Mouse (Mus musculus): ENCODE data around the gene Ube2g2.
A peak's percentile ranks its signal among the peaks of the same experiment; 100 is the strongest.

Gene Ube2g2

DNA sequence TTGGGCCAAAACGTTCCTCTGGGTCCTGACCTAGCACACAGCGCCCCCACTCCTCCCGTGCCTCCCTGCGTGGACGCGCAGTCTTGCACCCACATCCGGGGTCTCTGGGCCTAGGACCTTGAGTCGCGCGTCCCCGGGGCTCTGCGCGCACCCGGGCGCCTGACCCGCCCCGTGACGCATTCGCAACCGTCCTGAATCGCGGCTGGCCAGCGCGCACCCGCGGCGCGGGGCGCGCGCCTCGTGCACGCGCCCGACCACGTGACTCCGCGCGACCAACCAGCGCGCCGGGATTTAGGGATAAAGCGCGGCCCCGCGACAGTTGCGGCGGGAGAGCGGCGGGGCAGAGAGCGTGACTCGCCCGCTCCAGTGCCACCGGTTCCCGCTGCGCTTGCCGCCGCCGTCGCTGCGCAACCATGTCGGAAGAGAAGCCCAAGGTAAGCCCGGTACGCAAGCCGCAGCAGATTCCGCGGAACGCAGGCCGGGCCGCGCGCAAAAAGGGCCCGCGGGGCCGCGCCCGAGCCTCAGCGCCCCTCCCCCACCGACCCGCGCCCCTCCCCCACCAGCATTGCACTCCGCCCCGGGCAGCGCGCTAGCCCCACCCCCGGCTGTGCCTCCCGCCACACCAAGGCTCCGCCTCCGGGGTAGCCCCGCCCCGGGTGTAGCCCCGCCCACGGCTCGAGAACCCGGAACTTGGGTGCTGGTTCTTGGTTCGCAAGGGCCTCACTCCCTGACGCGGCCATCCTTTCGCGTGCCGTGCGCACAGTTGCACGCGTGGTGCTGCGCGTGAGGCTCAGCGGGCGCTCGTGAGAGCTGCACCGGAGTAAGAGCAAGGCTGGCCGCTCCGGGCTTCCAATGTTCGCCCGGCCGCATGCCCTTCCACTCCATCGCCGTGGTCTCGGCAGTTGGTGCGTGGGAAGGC lies 15.9 kb upstream of the Ube2g2 start, which contains the start of the genes Sumo3 and Gm49325:
Sumo3 (plus strand) TSS at position 190 of the 919 bp plus-strand sequence.
Gm49325 (plus strand) TSS at position 290 of the 919 bp plus-strand sequence.
- peak; percentile 99 to 100 for DNase-seq (ENCODE audit: low read depth in 2 of 2, low spot score in 2 of 2)

DNA sequence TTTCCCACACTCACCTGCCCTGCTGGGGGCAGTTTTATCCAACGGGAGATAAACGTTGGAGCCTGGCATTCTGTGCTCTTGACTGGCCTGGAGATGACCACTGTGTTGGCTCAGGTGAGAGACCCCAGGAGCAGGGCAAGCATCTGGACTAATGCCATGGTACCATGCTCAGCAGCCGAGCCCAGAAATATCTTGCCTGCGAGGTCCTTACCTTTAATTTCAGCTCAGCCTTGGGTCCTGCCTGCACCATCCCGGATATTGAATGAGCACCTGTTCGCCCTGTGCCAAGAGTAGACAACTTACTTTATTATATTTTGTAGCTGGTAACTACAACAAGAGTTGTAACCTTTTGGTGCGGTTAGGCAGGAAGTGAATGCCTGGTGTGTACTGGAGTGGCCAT lies 15.2 kb upstream of the Ube2g2 start:
- DNase-seq (ENCODE audit: low read depth in 2 of 2, low spot score in 2 of 2) = peak; percentile 53 to 58

DNA sequence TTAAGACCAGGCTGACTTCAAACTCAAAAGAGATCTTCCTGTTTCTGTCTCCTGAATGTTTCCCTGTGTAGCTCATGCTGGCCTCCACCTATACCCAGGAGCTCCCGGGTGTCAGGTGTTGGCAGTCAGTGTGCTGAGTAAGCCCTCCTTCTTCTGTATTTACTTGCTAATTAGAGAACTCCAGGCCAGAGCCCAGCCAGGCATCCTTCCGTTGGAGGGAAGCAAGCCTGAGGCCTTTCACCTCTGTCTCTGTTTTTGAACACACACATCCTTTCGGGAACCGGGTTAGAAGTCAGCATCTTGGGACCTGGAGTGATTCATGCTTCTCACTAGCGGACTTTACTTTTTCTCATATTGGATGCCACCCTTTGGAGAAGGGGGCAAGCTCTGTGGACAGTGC lies 14.6 kb upstream of the Ube2g2 start:
- no peak for DNase-seq (ENCODE audit: low read depth in 2 of 2, low spot score in 2 of 2)

DNA sequence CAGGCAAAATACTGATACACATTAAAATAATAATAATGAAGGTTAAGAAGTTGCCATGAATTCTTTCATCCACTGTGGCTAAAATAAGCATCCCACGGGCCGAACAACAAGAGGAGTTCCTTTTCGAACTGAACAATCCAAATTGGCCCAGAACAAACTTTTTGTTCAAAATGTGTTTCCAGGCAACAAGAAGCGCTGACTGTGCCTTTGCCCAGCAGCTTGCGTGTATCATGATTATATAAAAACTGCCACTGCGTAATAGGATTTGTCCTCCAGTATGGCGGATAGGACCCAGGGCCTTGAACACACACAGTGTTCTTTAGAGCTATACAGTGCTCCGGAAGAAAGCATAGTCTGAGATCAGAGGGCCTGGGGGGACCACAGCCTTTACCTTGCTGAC lies 13.5 kb upstream of the Ube2g2 start:
- no peak for DNase-seq (ENCODE audit: low read depth in 2 of 2, low spot score in 2 of 2)

- DNase-seq (ENCODE audit: low read depth in 2 of 2, low spot score in 2 of 2) = no peak
Measured at GRCm38 (mm10) chr10:77610221-77610961, 11.7 kb upstream of the Ube2g2 start.

- DNase-seq (ENCODE audit: low read depth in 2 of 2, low spot score in 2 of 2) = no peak
Measured at GRCm38 (mm10) chr10:77613409-77613808, 8.7 kb upstream of the Ube2g2 start.

GRCm38 (mm10) chr10:77615647-77616046 lies 6.4 kb upstream of the Ube2g2 start:
- DNase-seq (ENCODE audit: low read depth in 2 of 2, low spot score in 2 of 2) = no peak

DNA sequence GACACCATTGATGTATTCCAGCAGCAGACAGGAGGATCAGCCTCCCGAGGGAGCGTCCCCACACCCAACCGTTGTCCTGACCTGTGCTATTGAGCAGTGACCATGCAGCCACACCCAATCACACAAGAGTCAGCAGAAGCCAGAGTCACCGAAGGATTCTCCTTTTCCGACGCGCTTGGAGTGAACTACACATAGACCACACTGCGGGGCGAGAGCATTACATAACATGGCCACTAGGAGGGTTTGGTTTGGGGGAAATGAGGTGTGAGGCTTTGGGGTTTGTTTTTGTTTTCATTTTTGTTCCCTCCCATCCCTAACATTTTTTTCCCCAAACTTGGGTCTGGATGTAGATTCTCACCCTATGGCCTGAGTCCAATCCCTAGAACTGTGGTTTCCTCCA lies 5.9 kb upstream of the Ube2g2 start:
- no peak for DNase-seq (ENCODE audit: low read depth in 2 of 2, low spot score in 2 of 2)

DNA sequence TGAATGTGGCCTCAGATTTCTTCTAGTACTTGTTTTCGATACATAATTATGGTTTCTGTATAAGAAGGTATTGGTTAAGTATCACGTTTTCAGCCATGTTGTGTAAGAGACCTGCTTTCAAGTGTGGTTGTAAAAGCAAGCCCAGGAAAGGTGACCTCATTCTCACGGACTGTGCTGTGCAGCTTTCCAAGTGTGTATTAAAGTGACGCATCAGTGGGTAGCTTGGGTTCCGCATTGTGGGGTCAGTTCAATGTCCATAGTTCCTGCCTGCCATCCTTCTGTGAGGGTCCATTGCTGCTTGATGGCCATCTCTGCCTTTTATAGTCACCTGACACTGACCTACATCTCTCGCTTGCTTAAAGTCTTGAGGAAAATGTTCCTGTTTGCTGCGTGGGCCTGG lies 5.1 kb upstream of the Ube2g2 start:
- no peak for DNase-seq (ENCODE audit: low read depth in 2 of 2, low spot score in 2 of 2)

GRCm38 (mm10) chr10:77621546-77621945 lies 529 bp upstream of the Ube2g2 start:
- no peak for DNase-seq (ENCODE audit: low read depth in 2 of 2, low spot score in 2 of 2)

DNA sequence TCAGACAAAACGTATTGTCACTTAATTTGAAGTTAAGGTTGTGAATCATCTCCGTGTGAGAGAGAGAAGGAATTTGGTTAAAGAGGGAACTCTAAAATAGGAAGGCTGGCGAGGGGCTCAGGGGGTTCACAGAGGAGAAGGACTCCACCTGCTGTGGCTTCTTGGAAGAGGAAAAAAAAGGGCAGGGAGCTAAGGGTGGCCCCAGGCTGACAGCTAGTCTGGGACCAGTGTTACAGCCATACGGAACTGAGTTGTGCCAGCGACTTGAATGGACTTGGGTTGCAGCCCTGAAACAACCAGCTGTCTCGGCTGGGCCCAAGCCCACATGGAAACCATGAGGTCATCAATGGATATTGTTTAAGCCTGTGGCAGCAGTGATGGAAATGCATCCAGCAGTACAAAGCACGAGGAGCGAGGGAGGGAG lies 1.0 kb downstream of the Ube2g2 start:
- DNase-seq (ENCODE audit: low read depth in 2 of 2, low spot score in 2 of 2) = no peak

DNA sequence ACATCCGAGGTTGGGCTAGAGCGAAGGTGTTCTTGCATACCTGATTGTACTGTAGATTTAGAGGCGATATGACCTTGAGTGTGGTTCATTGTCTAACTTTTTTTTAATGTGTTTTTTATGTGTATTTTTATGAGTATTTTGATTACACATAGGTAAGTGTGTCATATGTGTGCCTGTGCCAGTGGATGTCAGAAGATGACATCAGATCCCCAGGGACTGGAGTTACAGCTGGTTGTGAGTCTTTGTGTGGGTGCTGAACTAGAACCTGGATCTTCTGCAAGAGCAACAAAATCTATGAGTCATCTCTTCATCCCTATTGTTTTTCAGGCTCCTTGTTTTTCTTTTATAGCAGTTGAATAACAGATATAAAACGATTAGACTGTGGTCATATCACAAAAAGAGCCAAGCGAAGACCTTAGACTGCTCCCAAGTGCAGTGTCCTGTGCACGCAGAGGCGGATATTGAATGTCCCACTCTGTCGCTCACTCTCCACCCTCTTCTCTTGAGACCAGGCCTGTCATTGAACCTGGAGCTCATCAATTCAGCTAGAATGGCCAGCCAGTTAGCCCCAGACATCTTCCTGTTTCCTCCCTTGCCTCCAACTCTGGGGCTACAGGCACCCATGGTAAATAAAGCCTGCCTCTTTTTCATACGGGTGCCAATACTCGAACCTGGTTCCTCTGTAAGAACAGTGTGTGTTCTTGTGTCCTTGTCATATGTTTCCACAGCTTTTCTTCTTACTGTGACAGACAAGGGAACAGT lies 1.7 kb downstream of the Ube2g2 start:
- no peak for DNase-seq (ENCODE audit: low read depth in 2 of 2, low spot score in 2 of 2)

- DNase-seq (ENCODE audit: low read depth in 2 of 2, low spot score in 2 of 2) = no peak
Measured at GRCm38 (mm10) chr10:77624570-77624995, 2.5 kb downstream of the Ube2g2 start.

DNA sequence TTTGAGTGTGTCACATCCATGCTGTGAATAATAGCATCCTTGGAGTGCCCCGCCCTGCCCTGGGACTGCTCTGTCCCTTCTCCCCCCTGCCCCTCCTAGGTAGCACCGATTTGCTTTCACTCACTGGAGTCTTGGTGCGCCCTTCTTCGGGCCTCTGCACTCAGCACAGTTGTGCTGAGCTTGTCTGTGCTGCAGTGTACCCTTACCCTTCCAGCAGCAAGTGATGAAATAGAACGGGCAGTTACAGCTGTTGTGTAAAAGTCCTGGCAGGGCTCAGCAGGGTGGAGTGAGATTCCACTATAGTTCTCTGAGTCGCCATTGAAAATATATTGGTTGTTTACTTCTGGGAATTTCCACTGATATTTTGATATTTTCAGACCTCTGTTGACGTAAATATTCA lies 4.0 kb downstream of the Ube2g2 start:
- no peak for DNase-seq (ENCODE audit: low read depth in 2 of 2, low spot score in 2 of 2)

GRCm38 (mm10) chr10:77626591-77626990 lies 4.5 kb downstream of the Ube2g2 start:
- no peak for DNase-seq (ENCODE audit: low read depth in 2 of 2, low spot score in 2 of 2)

- DNase-seq (ENCODE audit: low read depth in 2 of 2, low spot score in 2 of 2) = peak; percentile 70 to 78
Measured at GRCm38 (mm10) chr10:77627497-77627896, 5.4 kb downstream of the Ube2g2 start.

- no peak for DNase-seq (ENCODE audit: low read depth in 2 of 2, low spot score in 2 of 2)
Measured at GRCm38 (mm10) chr10:77629163-77629562, 7.1 kb downstream of the Ube2g2 start.

DNA sequence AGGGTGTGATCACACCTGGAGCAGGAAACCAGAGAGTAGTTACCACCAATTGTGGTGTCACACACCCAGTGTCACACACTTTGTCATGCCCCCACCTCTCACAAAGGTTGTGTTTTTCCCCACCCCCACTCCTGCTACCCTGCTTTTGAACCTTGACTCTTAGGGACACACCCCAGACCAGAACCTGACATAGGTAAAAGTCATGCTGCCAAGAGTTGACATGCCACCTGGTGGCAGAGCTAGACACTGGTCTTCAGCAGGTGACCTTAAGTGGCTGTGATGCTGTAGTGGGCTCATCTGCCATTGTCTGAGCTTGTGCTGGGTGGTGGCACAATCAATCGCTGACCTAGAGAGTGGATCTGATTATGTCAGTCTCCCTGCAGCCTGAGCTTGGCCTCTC lies 7.9 kb downstream of the Ube2g2 start:
- DNase-seq (ENCODE audit: low read depth in 2 of 2, low spot score in 2 of 2) = peak; percentile 13 to 21

DNA sequence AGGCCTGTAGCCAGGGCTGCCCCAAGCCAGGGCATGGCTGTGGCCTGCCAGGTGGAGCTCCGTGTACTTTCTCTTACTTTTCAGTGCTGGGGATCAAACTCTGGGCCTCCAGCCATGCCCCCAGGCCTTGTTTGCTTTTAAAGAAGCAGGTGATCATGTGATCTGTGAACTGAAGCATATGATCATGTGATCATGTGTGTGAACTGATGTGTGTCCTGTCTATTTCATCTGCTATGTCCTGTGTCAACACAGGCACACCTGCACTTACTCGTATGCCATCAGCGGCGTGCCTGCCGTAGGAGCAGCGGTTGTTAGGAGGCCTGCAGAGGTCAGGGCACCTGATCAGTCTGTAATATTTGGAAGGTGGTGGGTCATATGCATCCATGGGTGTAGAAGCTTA lies 11.9 kb downstream of the Ube2g2 start:
- DNase-seq (ENCODE audit: low read depth in 2 of 2, low spot score in 2 of 2) = no peak

GRCm38 (mm10) chr10:77634452-77635231 lies 12.6 kb downstream of the Ube2g2 start:
- no peak for DNase-seq (ENCODE audit: low read depth in 2 of 2, low spot score in 2 of 2)

All from CD8-positive naive resting alpha-beta T cell, adult 2 months (primary cell).